Mouse (Mus musculus) MEL (cell line): ENCODE results near the gene Shc4. TPM values are rescaled to one million over a fixed set of nuclear protein-coding genes. Genes with fewer than 3 reads are reported as not detected.

Source experiments
- DNase-seq: peaks from one replicate; pipeline ENCODE4 v3.0.0; 2011; ENCODE audit warnings: low read depth, low spot score
- H3K27ac ChIP-seq: 2 replicates; pipeline ENCODE4 v1.5.1; 2012; ENCODE audit warnings: low read depth, mild to moderate bottlenecking, control low read depth, low read length, moderate library complexity; ENCODE audit not compliant: control insufficient read depth
- H3K27me3 ChIP-seq, 2 experiments: fragments of 150-350 bp in 1 of 2; sonication (generic) in 1 of 2; 2 replicates each; pipeline ENCODE4 v1.6.1; 2012; ENCODE audit warnings: low read length in 2 of 2, mild to moderate bottlenecking in 2 of 2, improper control_type of control experiment in 1 of 2, moderate library complexity in 1 of 2; ENCODE audit not compliant: insufficient read depth in 2 of 2, control insufficient read depth in 1 of 2
- H3K36me3 ChIP-seq, 2 experiments: 2 replicates each; pipeline ENCODE4 v1.6.1; 2012 to 2014; ENCODE audit warnings: low read length in 2 of 2, improper control_type of control experiment in 1 of 2, inconsistent platforms in 1 of 2, mild to moderate bottlenecking in 1 of 2; ENCODE audit not compliant: insufficient read depth in 2 of 2, control insufficient read depth in 1 of 2
- H3K4me1 ChIP-seq, 2 experiments: fragments of 150-350 bp in 1 of 2; sonication (generic) in 1 of 2; 2 replicates each; pipeline ENCODE4 v1.6.1; 2012; ENCODE audit warnings: low read length in 2 of 2, improper control_type of control experiment in 1 of 2, mild to moderate bottlenecking in 1 of 2; ENCODE audit not compliant: insufficient read depth in 2 of 2, control insufficient read depth in 1 of 2
- H3K4me3 ChIP-seq, 2 experiments: fragments of 150-350 bp in 1 of 2; sonication (generic) in 1 of 2; 2 replicates each; pipeline ENCODE4 v1.5.1; 2012; ENCODE audit warnings: low read depth in 2 of 2, low read length in 2 of 2, mild to moderate bottlenecking in 2 of 2, moderate library complexity in 2 of 2, control low read depth in 1 of 2, improper control_type of control experiment in 1 of 2; ENCODE audit not compliant: control insufficient read depth in 1 of 2, insufficient read depth in 1 of 2
- H3K79me2 ChIP-seq: 2 replicates; pipeline ENCODE4 v1.6.1; 2012; ENCODE audit warnings: mild to moderate bottlenecking, low read length, moderate library complexity; ENCODE audit not compliant: control insufficient read depth, poor library complexity, insufficient read depth
- H3K9ac ChIP-seq: 2 replicates; pipeline ENCODE4 v1.6.1; 2012; ENCODE audit warnings: low read depth, mild to moderate bottlenecking, control low read depth, low read length, moderate library complexity; ENCODE audit not compliant: control insufficient read depth, poor library complexity, severe bottlenecking
- H3K9me3 ChIP-seq: fragments of 150-350 bp; sonication (generic); replicated peaks from 2 replicates; pipeline ENCODE4 v1.6.1; 2012; ENCODE audit warnings: mild to moderate bottlenecking, low read length, improper control_type of control experiment, moderate library complexity; ENCODE audit not compliant: insufficient read depth
- BHLHE40 ChIP-seq: IDR thresholded peaks from 2 replicates; pipeline ENCODE4 v1.6.1; 2012; ENCODE audit warnings: low read depth, mild to moderate bottlenecking, inconsistent platforms, low read length, improper control_type of control experiment, borderline replicate concordance
- CHD1 ChIP-seq: IDR thresholded peaks from 2 replicates; pipeline ENCODE4 v1.6.1; 2012; ENCODE audit warnings: low read depth, mild to moderate bottlenecking, inconsistent platforms, low read length, improper control_type of control experiment
- CHD2 ChIP-seq: IDR thresholded peaks from 2 replicates; pipeline ENCODE4 v1.6.1; 2011; ENCODE audit warnings: low read length, improper control_type of control experiment
- CTCF ChIP-seq, 3 experiments: IDR thresholded peaks in 2 of 3; conservative IDR thresholded peaks in 1 of 3; 2 replicates each; pipeline ENCODE4 v1.5.1; 2011 to 2012; ENCODE audit warnings: low read length in 3 of 3, low read depth in 2 of 3, mild to moderate bottlenecking in 2 of 3, improper control_type of control experiment in 1 of 3, inconsistent platforms in 1 of 3, mixed read lengths in 1 of 3, moderate library complexity in 1 of 3; ENCODE audit not compliant: control insufficient read depth in 1 of 3, insufficient read depth in 1 of 3, poor library complexity in 1 of 3, severe bottlenecking in 1 of 3
- E2F4 ChIP-seq: IDR thresholded peaks from 2 replicates; pipeline ENCODE4 v1.6.1; 2011; ENCODE audit warnings: low read depth, low read length, improper control_type of control experiment, borderline replicate concordance
- ELF1 ChIP-seq: IDR thresholded peaks from 2 replicates; pipeline ENCODE4 v1.6.1; 2014; ENCODE audit warnings: low read depth, mild to moderate bottlenecking, inconsistent platforms, low read length, improper control_type of control experiment, moderate library complexity
- EP300 ChIP-seq, 2 experiments: IDR thresholded peaks; 2 replicates each; pipeline ENCODE4 v1.6.1; 2011; ENCODE audit warnings: improper control_type of control experiment in 2 of 2, low read length in 2 of 2, low read depth in 1 of 2, mild to moderate bottlenecking in 1 of 2
- ETS1 ChIP-seq: IDR thresholded peaks from 2 replicates; pipeline ENCODE4 v1.6.1; 2012; ENCODE audit warnings: low read depth, mild to moderate bottlenecking, inconsistent platforms, low read length, improper control_type of control experiment, moderate library complexity
- GABPA ChIP-seq: IDR thresholded peaks from 2 replicates; pipeline ENCODE4 v1.6.1; 2012; ENCODE audit warnings: low read depth, mild to moderate bottlenecking, inconsistent platforms, low read length, improper control_type of control experiment, moderate library complexity
- GATA1 ChIP-seq: IDR thresholded peaks from 2 replicates; pipeline ENCODE4 v1.6.1; 2011; ENCODE audit warnings: low read depth, low read length, improper control_type of control experiment
- JUND ChIP-seq: IDR thresholded peaks from 2 replicates; pipeline ENCODE4 v1.6.1; 2011; ENCODE audit warnings: low read depth, mild to moderate bottlenecking, improper control_type of control experiment, low read length
- KAT2A ChIP-seq: conservative IDR thresholded peaks from 2 replicates; pipeline ENCODE4 v1.6.1; 2012; ENCODE audit warnings: low read depth, low read length, improper control_type of control experiment, inconsistent platforms
- MAFK ChIP-seq: IDR thresholded peaks from 2 replicates; pipeline ENCODE4 v1.6.1; 2011; ENCODE audit warnings: low read depth, mild to moderate bottlenecking, low read length, improper control_type of control experiment, borderline replicate concordance
- MAX ChIP-seq: IDR thresholded peaks from 2 replicates; pipeline ENCODE4 v1.6.1; 2011; ENCODE audit warnings: low read length, improper control_type of control experiment
- MAZ ChIP-seq: IDR thresholded peaks from 2 replicates; pipeline ENCODE4 v1.6.1; 2012; ENCODE audit warnings: low read depth, mild to moderate bottlenecking, inconsistent platforms, low read length, improper control_type of control experiment
- MEF2A ChIP-seq: IDR thresholded peaks from 2 replicates; pipeline ENCODE4 v1.6.1; 2014; ENCODE audit warnings: low read depth, mild to moderate bottlenecking, inconsistent platforms, low read length, improper control_type of control experiment; ENCODE audit not compliant: poor library complexity, insufficient replicate concordance, severe bottlenecking; ENCODE audit errors: extremely low read depth
- MXI1 ChIP-seq: IDR thresholded peaks from 2 replicates; pipeline ENCODE4 v1.6.1; 2011; ENCODE audit warnings: mild to moderate bottlenecking, low read depth, low read length, improper control_type of control experiment
- MYC ChIP-seq: IDR thresholded peaks from 2 replicates; pipeline ENCODE4 v1.6.1; 2011; ENCODE audit warnings: low read depth, mild to moderate bottlenecking, low read length, improper control_type of control experiment, moderate library complexity
- NELFE ChIP-seq: IDR thresholded peaks from 2 replicates; pipeline ENCODE4 v1.6.1; 2011; ENCODE audit warnings: low read depth, low read length, improper control_type of control experiment
- NRF1 ChIP-seq: IDR thresholded peaks from 2 replicates; pipeline ENCODE4 v1.6.1; 2014; ENCODE audit warnings: low read depth, mild to moderate bottlenecking, inconsistent platforms, low read length, improper control_type of control experiment, moderate library complexity; ENCODE audit not compliant: poor library complexity, insufficient read depth, severe bottlenecking
- POLR2AphosphoS2 ChIP-seq: IDR thresholded peaks from 2 replicates; pipeline ENCODE4 v1.6.1; 2011; ENCODE audit warnings: low read length, improper control_type of control experiment
- POLR2AphosphoS5 ChIP-seq: IDR thresholded peaks from 2 replicates; pipeline ENCODE4 v1.6.1; 2012; ENCODE audit warnings: low read depth, borderline replicate concordance, mild to moderate bottlenecking, inconsistent platforms, low read length, moderate library complexity, mixed read lengths
- RAD21 ChIP-seq: IDR thresholded peaks from 2 replicates; pipeline ENCODE4 v1.6.1; 2011; ENCODE audit warnings: mild to moderate bottlenecking, low read depth, low read length, improper control_type of control experiment
- RCOR1 ChIP-seq: IDR thresholded peaks from 2 replicates; pipeline ENCODE4 v1.6.1; 2012; ENCODE audit warnings: low read depth, mild to moderate bottlenecking, inconsistent platforms, low read length, improper control_type of control experiment
- SIN3A ChIP-seq: IDR thresholded peaks from 2 replicates; pipeline ENCODE4 v1.6.1; 2012; ENCODE audit warnings: low read length, improper control_type of control experiment, inconsistent platforms
- SMC3 ChIP-seq: IDR thresholded peaks from 2 replicates; pipeline ENCODE4 v1.6.1; 2011; ENCODE audit warnings: low read depth, low read length, improper control_type of control experiment
- TAL1 ChIP-seq: IDR thresholded peaks from 2 replicates; pipeline ENCODE4 v1.6.1; 2012; ENCODE audit warnings: mild to moderate bottlenecking, inconsistent platforms, low read length, moderate library complexity, mixed read lengths
- TCF12 ChIP-seq: IDR thresholded peaks from 2 replicates; pipeline ENCODE4 v1.6.1; 2014; ENCODE audit warnings: low read depth, mild to moderate bottlenecking, inconsistent platforms, low read length, improper control_type of control experiment, moderate library complexity
- USF1 ChIP-seq: IDR thresholded peaks from 2 replicates; pipeline ENCODE4 v1.6.1; 2014; ENCODE audit warnings: low read depth, mild to moderate bottlenecking, inconsistent platforms, low read length, improper control_type of control experiment, moderate library complexity
- ZMIZ1 ChIP-seq: IDR thresholded peaks from 2 replicates; pipeline ENCODE4 v1.6.1; 2012; ENCODE audit warnings: low read depth, mild to moderate bottlenecking, inconsistent platforms, low read length, improper control_type of control experiment, moderate library complexity
- ZNF384 ChIP-seq: IDR thresholded peaks from 2 replicates; pipeline ENCODE4 v1.6.1; 2012; ENCODE audit warnings: low read depth, mild to moderate bottlenecking, inconsistent platforms, low read length, improper control_type of control experiment
- polyA plus RNA-seq, 2 experiments: library from polyadenylated mRNA; stranded (reverse) in 1 of 2; unstranded in 1 of 2; fragments of >175 nt in 1 of 2; fragments of >200 nt in 1 of 2; gene quantifications; 2 replicates each; pipeline versions ENCODE4 v1.2.1 to v1.2.4; 2012; ENCODE audit warnings: low replicate concordance in 2 of 2, low read depth in 1 of 2; ENCODE audit not compliant: insufficient read length in 2 of 2, insufficient read depth in 1 of 2, missing spikeins in 1 of 2
- total RNA-seq: library from RNA; depleted of rRNA; stranded (reverse); fragments of 300-350 nt; gene quantifications from 2 replicates; pipeline ENCODE4 v1.2.3, GENCODE M21; 2012

The Shc4 gene
- total and polyA plus RNA-seq, 3 experiments: 0.38 to 1.1 TPM; not detected in 1

GRCm38 (mm10) chr2:125667721-125668120 lies 56.2 kb downstream of the Shc4 start:
- H3K4me1 ChIP-seq: peaks cover 19 to 39% of the 10 kb centered on the region in 2 experiments
- peak overlapping the region; percentile 66; the same call in 1 of the 2 replicates for H3K27ac ChIP-seq
- H3K9me3 ChIP-seq: no peaks in the 10 kb centered on the region
- peak; percentile 35 for DNase-seq
- peak overlapping the region in 1 of 2 experiments; percentile 44; a peak in 1 of 4 replicates for H3K4me3 ChIP-seq
- H3K9ac ChIP-seq: no peak overlapping the region
- no peaks in the 10 kb centered on the region for H3K79me2 ChIP-seq
- no peak for TF ChIP-seq USF1
- TF ChIP-seq EP300 (IDR thresholded peaks at IDR 0.05; ENCODE audit: low read depth in 1 of 2, low read length in 2 of 2): no peak
- peaks cover 0 to 35% of the 10 kb centered on the region in 2 experiments; a peak in 2 of 4 replicates for H3K36me3 ChIP-seq
- H3K27me3 ChIP-seq: no peaks in the 10 kb centered on the region

DNA sequence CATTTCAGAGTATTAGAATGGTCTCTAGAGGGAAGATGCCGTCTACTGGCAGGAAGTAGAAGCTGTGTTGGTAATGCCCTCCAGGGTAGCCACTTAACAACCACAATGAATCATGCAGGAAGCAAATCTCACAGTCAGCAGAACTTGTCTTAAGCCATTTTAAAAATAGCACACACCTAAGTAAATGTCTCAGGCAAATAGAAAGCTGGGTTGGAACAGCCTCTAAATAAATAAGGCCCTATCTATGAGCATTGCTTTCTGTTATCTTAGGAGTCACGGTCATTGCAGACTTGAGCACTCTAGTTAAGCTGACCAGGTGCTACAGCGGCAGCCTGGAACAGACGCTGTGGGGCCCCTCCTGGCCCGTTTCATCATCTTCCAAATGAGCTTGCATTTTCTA lies 56.8 kb downstream of the Shc4 start:
- Histone ChIP-seq H3K27ac (peak overlapping the region; percentile 66), H3K36me3 (peaks cover 0 to 32% of the 10 kb centered on the region in 2 experiments; a peak in 2 of 4 replicates), H3K4me1 (peaks cover 19 to 36% of the 10 kb centered on the region in 2 experiments), H3K9ac (peak overlapping the region; percentile 19; the same call in 1 of the 2 replicates), H3K79me2 (no peaks in the 10 kb centered on the region), H3K9me3 (no peaks in the 10 kb centered on the region), H3K4me3 (peak overlapping the region in 1 of 2 experiments; percentile 44; a peak in 1 of 4 replicates), H3K27me3 (no peaks in the 10 kb centered on the region)
- peak; percentile 82 for DNase-seq
- TF ChIP-seq RCOR1 (peak; percentile 55), E2F4 (no peak), RAD21 (no peak), MEF2A (no peak), MAZ (no peak), POLR2AphosphoS5 (no peak), MAX (no peak), SIN3A (no peak), NRF1 (no peak), NELFE (no peak), MAFK (peak; percentile 46; the same call in 1 of the 2 replicates), SMC3 (no peak), ZMIZ1 (no peak), CHD2 (no peak), CTCF (IDR thresholded peaks at IDR 0.05 in 2 of 3, conservative IDR thresholded peaks at IDR 0.05 in 1 of 3; ENCODE audit: control insufficient read depth in 1 of 3, insufficient read depth in 1 of 3, low read depth in 2 of 3, low read length in 3 of 3, poor library complexity in 1 of 3, severe bottlenecking in 1 of 3) (peak in 1 of 3 experiments; percentile 19; a peak in 1 of 6 replicates), TAL1 (no peak), EP300 (IDR thresholded peaks at IDR 0.05; ENCODE audit: low read depth in 1 of 2, low read length in 2 of 2) (peak; percentile 29; a peak in 3 of 4 replicates), POLR2AphosphoS2 (no peak), JUND (no peak), BHLHE40 (peak; percentile 62; the same call in 1 of the 2 replicates), MYC (no peak), KAT2A (no peak), ELF1 (no peak), GABPA (no peak), TCF12 (peak; percentile 66; the same call in 1 of the 2 replicates), GATA1 (peak; percentile 26; the same call in 1 of the 2 replicates), ETS1 (peak; percentile 70), ZNF384 (no peak), MXI1 (no peak; the same call in 1 of the 2 replicates), USF1 (no peak), CHD1 (no peak)
